Mouse (Mus musculus) kidney, postnatal 14 days (tissue): Measurements from ENCODE around the gene Sell.
"Not testable (repeated sequence)": the region's sequence is repeated elsewhere in the genome, so short reads cannot be mapped to it uniquely, and the experiment has no call there.

ENCODE experiments used
- DNase-seq: peaks from one replicate; pipeline ENCODE4 v3.0.0; 2022; ENCODE audit warnings: mixed read lengths

Sell gene

DNA sequence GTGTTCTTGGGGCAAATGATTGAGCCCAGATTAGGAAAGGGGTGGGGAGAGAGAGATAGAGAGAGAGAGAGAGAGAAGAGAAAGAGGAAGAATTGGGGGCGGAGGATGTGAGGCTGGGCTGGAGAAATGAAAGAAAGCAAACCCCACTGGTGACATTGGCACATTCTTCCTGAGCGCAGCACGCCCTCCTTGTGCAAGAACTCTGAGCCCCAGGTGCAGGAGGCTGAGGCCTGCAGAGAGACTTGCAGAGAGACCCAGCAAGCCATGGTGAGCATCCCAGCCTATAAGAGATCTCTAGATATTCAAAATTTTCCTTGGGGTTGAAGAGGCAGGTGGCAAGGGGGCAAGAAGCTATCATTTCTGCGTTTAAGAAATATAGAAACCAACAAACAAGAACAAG is at the start of gene Sell:
TSS of gene Sell (plus strand) at position 58 of the 400 bp plus-strand sequence.
- no peak for DNase-seq

DNA sequence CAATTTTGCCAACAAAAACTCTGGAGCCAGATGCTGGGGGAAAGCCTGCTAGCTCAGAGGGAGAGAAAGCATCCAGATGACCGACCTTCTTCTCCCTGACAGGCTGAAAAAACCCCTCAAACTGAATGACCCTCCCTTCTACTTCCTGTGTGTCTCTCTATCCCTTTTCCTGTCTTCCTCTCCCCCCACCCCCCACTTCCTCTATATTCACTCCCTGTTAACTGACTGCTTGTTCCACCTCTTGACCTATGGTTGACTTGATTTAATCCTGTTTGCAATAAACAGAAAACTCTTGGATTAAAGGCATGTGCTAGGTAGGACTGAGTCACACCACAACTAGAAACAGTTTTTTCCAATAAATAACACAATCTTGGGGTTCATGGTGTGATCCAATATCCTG is 47.2 kb upstream of the Sell start:
- no peak for DNase-seq

DNA sequence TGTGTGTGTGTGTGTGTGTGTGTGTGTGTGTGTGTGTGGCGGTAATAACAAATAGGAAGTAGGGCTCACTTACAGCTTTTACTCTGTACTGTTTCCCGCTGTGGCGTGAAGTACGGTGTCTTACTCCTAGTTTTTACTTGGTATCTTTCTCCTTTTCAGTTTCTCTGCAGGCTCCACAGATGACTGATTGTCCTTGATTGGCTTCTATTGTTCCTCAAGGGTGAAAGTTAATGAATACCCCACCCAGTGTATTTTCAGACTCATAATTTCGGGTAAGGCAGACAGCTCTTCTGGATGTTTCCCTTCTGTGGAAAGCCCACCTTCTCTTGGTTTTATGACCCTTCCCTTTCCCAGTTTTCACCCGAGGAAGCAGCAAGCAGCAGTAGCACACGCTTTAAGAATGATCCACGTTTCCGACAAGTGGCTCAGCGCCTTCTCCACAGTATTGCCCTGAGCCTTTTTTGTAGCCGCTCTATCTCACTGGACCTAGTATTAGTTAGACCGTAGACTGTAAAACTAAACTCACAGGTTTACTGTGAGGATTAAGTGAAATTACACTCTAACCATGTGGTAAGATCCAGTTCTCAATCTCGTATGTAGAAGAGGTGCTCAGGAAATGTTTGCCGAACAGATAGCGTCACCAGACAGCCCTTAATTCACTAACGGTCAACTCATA is 43.4 kb upstream of the Sell start:
- DNase-seq = no peak

DNA sequence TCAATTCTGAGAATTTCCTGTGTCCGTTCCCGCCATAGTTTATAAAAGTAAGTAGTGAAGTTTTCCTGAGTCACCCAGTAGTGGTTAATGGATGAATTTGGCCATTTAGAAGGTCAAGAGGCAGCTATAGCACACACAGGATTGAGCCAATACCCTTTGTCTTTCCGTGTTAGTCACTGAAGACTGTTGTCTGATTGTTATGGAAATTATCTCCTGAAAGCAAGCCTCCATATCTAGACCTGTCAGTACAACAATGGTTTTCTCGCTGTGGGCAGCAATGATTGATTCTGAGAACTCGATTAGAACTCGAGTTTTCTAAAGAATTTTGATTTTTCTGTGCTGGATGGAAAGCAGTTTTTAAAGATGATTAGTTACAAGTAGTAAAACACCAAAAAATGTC is 42.0 kb upstream of the Sell start:
- no peak for DNase-seq

DNA sequence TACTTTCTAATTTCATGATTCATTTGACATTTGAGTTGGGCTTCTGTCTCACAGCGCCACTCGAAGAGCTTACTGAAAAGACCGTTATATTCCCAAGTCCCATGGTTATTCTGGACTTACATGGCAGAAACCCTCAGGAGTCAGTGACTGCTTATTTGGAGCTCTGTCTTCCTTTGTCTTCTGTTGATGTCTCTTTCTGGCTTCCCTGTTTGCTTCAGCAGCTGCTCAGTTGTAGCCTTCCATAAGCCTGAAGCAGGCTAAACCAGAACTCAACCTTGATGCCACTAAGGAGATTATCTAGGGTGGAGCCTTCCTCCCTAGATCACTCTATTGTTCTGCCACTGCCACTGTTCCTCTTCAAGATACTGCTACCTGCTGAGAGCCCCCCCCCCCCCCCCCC is 41.0 kb upstream of the Sell start:
- not testable (repeated sequence) for DNase-seq

DNA sequence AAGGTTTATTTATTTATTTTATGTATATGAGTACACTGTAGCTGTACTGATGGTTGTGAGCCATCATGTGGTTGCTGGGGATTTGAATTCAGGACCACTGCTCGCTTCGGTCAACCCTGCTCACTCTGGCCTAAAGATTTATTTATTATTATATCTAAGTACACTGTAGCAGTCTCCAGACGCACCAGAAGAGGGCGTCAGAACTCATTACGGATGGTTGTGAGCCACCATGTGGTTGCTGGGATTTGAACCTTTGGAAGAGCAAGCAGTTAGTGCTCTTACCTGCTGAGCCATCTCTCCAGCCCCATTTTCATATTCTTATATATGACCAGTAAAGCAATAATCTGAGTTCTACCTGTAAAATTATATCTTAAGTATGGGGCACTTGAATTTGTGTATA is 39.7 kb upstream of the Sell start:
- not testable (repeated sequence) for DNase-seq

DNA sequence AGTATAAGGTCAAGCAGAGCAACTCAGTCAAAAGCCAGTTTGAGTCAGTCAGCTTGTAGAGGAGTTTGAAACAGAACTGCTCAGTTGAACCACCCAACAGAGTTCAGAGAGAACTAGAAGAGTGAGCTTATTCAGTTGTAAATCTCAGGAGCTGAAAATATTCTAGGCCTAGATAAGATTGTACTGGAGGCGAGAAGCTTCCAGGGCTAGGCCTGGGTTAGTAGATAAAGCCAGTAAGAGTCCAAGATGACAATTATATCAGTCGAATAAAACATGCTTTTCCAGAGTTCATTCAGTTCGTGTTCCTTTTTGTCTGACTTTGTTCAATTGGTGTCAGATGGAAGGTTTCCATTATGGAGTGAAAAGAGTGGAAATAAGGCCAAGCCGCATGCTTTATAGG is 36.1 kb upstream of the Sell start:
- no peak for DNase-seq

DNA sequence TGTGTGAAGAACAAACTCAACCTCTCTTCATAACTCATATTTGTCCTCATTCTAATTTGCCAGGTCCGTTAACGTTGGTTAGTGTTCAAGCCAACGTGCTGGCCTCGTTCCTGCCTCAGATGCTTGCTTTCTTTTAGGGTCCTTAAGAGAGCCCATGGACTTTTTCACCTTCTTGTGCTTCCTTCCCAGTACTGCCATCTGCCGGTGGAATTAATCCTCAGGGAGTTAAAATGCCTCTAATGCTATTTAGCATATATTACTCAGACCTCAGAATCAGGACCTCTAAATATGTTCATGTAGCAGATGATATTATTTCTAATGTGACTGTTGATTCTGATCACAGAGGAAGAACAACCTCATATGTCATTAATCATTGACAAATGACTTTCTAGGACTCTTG is 34.4 kb upstream of the Sell start:
- DNase-seq = no peak

DNA sequence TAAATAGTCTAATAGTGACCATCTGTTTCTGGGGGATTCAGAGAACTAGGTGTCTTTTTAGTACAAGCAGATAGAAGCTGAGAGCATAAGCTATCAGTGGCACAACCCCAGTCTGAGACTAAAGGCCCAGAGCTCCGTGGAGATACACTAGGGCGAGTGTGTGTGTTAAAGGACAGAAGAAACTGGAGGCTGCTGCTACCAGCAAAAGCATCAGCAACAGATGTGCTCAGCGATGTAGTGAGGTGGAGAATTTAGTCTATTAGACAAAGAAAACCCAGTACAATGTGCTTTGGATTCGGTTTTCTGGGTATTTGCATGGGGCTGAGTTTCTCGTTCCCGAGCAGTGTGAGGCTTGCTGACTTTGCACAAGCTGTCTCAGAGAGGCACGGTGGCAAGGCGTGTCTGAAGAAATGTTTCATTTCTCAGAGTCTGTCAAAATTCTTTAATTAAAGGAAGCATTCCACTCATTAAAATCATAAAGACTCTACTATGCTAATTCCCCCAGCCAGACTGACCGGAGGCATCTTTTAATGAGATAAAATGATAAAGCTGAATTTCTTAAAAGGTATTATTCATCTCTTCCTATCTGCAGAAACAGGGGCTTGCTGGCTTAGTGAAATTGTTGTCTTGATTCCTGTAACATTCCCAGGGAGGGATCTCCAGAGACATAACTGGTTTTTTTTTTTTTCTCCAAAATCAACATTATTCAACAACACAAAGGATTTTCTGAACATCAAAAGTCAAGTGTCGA is 21.2 kb upstream of the Sell start:
- DNase-seq = no peak

DNA sequence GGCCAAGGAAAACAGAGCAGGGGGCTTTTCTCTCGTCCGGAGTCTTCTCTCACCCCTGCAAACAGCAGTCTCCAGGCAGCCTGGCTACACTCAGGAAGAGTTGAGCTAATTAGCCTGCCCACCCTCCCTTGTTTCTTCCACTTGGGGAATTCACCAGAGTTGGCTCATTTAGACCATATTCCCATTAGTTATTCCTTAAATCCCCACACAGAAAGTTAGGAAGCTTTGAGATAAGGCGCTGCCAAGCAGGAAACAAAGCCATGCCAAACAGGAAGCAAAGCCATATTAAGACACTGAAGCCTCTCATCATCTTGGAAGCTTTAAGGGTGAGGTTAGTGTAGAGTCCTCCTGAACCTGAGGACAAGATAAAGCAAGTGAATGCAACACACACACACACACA is 18.2 kb upstream of the Sell start:
- DNase-seq = peak; percentile 65

DNA sequence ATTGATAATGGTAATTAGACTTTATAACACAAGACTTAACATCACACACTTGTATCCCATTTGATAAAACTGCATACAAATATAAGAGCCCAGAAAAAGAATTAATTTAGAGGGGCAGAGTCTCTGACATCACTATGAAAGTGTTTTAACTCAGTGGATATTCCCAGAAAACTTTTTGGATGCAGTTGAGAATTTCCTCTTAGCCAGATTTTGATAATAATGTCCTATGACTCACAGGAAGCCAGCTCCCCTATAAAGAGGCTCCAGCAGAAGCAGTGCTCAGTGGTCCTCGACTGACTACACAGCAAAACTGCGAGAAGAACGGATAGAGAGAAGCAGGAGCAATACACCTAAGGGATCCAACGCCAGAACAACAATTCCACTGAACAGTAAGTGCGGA is 13.8 kb upstream of the Sell start, which contains the start of gene Sele:
TSS of gene Sele (plus strand) at position 301 of the 400 bp plus-strand sequence.
- no peak for DNase-seq

DNA sequence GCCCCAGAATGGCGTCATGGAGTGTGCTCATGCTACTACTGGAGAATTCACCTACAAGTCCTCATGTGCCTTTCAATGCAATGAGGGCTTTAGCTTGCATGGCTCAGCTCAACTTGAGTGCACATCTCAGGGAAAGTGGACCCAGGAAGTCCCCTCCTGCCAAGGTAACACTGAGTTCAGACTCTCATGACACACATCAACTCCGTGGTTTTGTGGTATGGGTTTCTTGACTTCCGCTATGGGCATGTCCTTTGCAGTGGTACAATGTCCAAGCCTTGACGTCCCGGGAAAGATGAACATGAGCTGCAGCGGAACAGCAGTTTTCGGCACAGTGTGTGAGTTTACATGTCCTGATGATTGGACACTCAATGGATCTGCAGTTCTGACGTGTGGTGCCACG is 8.2 kb upstream of the Sell start:
- DNase-seq = no peak

DNA sequence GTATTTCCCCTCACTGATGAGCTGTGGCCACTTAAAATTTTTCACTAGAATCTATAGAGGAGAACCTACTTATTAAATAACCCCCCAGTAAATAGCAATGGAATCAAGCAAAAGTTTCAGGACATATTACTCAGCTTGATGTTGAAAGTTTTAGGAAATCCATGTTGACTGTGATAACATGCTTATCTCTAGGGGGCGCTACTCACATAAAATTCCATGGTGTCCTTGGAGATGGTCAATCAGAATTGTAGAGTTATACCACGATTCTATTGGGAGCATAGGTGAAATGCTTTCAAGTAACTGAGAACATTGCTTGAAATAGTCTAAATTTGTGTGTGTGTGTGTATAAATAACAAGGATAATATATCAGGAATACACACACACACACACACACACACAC is 7.0 kb upstream of the Sell start:
- no peak for DNase-seq

DNA sequence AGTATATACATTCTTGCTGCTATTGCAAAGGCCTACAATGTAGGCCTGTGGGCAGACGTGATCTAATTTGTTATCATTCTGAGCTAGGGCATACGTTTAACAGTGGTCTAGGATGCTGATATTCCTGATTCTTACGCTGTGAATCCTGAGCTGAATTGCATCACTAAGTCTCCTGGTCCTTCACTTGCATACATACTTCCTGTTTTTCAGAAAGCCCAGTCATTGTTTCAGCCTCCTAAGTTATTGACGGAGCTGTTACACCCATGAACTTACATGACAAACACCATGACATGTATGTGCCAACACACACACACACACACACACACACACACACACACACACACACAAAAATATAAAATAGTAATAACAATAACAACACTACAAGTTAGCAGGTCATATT is 1.7 kb upstream of the Sell start:
- DNase-seq = no peak

DNA sequence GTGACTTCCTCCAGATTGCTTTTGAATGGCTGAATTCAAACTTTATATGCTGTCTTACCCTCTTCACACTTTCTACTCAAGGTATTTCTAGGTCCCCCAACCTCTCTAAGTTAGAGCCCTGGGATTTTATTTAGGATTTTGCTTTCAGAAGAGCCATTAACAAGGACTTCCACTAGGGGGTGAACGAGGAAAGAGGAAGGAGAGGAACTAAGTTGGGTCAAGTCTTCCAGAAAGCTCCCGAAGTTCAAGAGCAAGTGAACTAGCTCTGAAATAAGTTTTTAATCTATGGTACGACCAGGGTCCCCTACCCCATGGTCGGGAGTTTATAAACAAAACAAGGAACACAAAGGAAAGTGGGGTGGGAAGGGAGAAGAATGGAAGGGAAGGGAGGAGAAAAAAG is 504 bp upstream of the Sell start:
- DNase-seq = peak; percentile 31

DNA sequence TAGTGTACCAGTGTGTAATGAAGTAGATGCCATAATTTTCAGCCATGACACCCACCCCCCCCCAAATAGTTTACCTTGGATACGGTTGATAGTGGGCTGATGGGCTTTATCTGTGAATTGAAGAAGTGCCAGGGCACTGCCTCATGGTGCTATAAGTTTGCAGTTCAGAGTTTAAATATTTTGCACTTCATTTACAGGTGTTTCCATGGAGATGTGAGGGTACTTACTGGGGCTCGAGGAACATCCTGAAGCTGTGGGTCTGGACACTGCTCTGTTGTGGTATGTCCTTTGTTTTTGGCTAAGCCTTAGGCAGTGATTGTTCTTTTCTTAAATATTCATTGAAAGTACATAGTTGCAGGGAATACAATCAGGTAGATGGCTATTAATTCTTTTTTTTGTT is 1.1 kb downstream of the Sell start:
- no peak for DNase-seq

DNA sequence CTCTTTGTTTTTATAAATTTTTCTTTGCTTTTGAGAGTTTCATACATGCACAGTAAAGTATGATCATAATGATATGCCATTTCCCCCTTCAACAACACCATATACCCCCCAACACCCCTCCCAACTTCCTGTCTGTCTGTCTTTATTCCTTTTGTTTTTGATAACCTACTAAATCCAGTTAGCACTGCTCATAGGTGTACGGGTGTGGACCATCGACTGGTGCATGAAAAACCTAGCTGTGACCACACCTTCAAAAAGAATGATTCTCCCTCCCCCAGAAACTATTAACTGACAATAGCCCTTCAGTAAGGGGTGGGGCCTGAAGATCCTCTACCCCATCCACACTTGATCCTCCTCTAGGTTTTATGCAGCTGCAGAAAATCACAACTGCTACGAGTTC is 2.0 kb downstream of the Sell start:
- no peak for DNase-seq

DNA sequence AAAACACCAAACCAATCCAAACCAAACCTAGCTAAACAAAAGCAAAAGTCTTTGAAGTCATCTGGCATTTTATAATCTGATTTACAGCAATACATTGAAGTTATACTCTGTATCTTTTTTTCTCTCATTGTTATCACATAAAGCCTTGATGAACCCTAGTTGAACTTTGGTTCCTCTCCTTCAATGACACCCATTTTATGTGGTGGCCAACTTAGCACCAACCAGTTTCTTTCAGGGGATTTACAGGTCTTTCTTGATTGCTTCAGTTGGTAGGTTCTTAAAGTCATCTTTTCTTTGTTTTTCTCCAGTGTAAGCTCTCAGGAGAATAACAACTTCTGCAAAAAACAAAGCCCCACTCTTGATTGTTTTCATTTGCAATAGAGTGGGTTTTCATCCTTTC is 7.5 kb downstream of the Sell start:
- no peak for DNase-seq

DNA sequence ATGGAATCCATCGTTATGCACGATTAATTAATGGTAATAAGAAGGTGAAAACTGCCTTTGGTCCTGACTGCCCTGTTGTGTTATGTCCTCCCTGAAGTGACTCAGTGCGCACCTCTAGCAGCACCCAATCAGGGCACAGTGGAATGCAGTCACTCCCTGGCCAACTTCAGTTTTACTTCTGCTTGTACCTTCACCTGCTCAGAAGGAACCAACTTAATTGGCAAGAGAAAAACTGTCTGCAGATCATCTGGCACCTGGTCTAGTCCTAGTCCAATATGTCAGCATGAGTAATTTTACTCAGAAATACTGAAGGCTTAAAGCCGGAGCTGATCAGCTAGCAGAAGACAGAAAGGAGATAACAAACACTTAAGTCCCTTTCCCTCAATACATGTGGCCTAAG is 8.7 kb downstream of the Sell start:
- DNase-seq = no peak

DNA sequence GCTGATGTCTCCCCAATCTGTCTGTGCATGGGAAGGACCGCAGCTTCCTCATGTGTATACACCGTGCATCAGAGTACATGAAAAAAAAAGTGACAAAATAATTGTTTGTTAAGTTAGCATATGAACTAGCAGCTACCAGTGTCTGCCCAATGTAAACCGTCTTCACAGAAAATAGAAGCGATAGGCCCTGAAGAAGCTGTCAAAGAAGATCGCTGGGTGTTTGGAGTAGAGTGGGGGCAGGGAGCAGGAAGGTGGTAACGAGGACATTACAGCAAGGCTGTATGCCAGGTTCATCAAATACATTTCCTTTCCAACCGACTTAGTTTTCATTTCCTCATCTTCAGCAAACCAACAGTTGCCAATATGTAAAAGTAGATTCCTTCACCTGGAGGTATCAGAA is 9.3 kb downstream of the Sell start:
- DNase-seq = no peak

DNA sequence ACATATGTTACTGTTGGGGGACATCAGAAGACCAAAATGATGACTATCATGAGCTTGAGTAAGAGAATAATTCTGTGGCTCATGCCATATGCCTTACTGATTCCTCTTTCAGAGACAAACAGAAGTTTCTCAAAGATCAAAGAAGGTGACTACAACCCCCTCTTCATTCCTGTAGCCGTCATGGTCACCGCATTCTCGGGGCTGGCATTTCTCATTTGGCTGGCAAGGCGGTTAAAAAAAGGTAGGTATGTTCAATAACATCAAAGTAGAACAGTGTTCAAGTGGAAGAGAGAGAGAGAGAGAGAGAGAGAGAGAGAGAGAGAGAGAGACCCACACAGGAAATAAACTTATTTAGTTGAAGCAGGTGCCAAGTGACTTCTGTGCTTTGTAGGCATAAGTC is 10.2 kb downstream of the Sell start:
- DNase-seq = no peak

DNA sequence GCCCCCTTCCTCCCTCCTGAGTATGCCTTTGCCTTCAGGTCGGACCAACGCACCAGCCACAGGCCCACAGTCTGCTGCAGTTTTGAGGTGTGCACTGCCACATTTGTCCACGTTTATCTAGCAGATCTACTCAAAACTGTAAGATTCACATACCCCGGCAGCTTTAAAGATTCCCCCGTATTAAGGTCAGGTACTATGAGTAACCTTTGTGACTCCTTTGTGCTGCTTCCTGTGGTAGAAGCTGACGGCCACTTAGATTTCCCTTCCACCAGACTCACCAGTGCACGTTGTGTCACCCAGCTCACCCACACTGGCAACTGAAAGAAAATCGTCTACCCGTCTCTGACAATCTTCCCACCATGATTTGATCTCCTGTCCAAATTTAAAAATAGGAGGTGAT is 11.3 kb downstream of the Sell start:
- DNase-seq = no peak

DNA sequence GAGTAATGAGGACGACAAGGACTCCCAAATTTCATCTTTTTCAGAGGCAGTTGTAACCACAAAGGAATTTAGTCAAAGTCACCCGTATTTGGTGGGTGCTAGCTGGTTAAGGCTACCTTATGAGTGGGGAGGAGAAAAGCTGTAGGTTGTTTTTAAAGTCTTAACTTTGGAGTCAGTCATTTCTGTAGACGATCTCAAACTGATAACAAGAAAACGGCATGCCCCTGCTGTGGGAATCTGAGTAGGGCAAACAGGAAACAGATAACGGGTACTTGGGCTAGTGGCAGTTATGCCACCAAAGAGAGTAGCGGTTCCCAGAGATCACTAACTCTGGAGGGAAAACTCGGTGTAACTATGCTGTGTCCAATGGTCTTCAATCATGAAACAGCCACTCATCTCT is 12.0 kb downstream of the Sell start:
- no peak for DNase-seq

DNA sequence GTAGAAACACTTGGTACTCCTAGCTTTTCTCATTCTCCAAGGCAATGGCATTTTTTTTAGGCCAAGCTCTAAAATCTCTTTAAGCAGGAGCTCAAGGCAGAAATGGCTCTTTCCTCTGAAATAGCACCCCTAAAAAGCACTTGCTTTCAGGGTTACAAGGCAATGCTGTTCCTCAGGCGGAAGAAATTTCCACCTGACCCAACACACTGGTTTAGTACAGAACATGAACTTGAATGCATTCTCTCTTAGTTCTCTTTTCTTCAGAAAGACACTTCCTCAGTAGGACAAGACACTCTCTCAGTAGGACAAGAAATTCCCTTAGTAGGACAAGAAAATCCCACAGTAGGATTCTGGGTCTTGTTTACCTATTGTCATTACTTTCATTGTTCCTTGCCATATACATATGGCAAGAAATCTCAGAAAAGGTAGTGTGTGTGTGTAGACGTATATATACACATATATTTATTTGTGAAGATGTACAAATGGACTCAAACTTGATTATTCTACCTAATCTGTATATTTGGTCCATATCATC is 12.9 kb downstream of the Sell start:
- no peak for DNase-seq

DNA sequence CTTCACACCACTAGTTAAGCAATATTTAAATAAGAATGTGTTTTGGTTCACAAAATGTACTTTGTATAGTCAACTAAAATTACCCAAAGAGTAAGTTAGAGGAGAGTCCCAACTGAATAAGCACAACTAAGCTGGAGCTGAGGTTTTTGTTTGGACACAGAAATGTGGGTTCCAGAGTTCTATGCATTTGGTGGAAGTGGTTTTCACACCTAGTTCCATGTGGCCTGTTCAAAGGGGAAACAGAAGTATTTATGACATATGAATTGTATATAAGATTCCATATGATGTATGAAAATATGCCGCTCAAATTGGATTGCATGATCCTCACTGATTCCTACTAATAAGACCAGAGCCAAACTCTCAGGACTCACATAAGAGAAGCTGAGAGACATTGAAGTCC is 13.6 kb downstream of the Sell start:
- DNase-seq = no peak
